In the genomic region with DNA sequence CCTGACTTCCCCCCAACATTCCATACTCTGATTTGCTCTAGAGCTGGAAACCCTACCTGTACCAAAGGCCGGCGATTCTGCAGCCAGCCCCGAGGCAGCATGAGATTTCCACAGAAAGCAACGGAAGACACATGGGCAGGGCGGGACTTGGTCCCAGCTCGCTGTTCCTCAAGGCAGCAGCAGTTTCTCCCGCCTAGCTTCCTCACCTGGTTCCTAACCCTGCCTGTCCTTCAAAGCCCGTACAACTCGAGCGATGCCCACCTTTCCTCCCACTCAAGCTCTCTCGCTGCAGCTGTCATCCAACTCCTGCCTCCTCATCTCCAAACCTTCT, we compare ENCODE assay signal across 8 mouse cellular contexts. TPM values are rescaled to one million over a fixed set of nuclear protein-coding genes. Genes with fewer than 3 reads are reported as not detected.
A peak's percentile ranks its signal among the peaks of the same experiment; 100 is the strongest.
DNase-seq lines count a peak whose midpoint lies in the region; ATAC-seq and TF ChIP-seq lines count a peak whose summit lies in the region.

No protein-coding gene starts in this region.

- H3K9me3 ChIP-seq in heart, postnatal 0 days (replicated peaks; ENCODE audit: control insufficient read depth, low read length), result no peaks in the 10 kb centered on the region
- H3K9me3 ChIP-seq in midbrain, postnatal 0 days (ENCODE audit: low read length), result no peaks in the 10 kb centered on the region

- no peaks in the 10 kb centered on the region for H3K27me3 ChIP-seq in heart, postnatal 0 days (ENCODE audit: control insufficient read depth, insufficient read depth, low read length)
- no peaks in the 10 kb centered on the region for H3K27me3 ChIP-seq in midbrain, postnatal 0 days (ENCODE audit: insufficient read depth, low read length)

- peak overlapping the region; percentile 83 for H3K4me2 ChIP-seq in heart, postnatal 0 days (ENCODE audit: low read depth, low read length)
- peak overlapping the region; percentile 86 for H3K4me2 ChIP-seq in midbrain, postnatal 0 days (ENCODE audit: low read depth, low read length, poor library complexity, severe bottlenecking)

- no peak for ATAC-seq in heart, postnatal 0 days (ENCODE audit: insufficient read depth, low read depth)
- ATAC-seq in midbrain, postnatal 0 days (ENCODE audit: low FRiP score), result no peak

- H3K4me1 ChIP-seq in brown adipose tissue, adult 24 weeks (ENCODE audit: control insufficient read depth, insufficient read depth, insufficient read length, low read length), result peaks cover 4% of the 10 kb centered on the region
- H3K4me1 ChIP-seq in heart, postnatal 0 days (ENCODE audit: control insufficient read depth, insufficient read depth), result peaks cover 17% of the 10 kb centered on the region; the same call in 1 of the 2 replicates
- H3K4me1 ChIP-seq in midbrain, postnatal 0 days (ENCODE audit: insufficient read depth, low read length), result peaks cover 20% of the 10 kb centered on the region

- DNase-seq in left cerebral cortex, adult 2 months (ENCODE audit: extremely low spot score in 1 of 2, low spot score in 2 of 2), result peak in 1 of 2 experiments; percentile 59
- DNase-seq in left cerebral cortex, postnatal 10 days (ENCODE audit: extremely low spot score in 1 of 2, low spot score in 2 of 2), result no peak
- no peak for DNase-seq in heart, postnatal 0 days (ENCODE audit: low spot score)
- DNase-seq in kidney, postnatal 36 days, result peak; percentile 32 to 53
- peak; percentile 21 for DNase-seq in midbrain, postnatal 0 days (ENCODE audit: low spot score)
- DNase-seq in frontal cortex, postnatal 14 days (ENCODE audit: low spot score in 2 of 2), result no peak
- no peak for DNase-seq in ovary, adult 18-20 months (ENCODE audit: low spot score)

- H3K4me3 ChIP-seq in left cerebral cortex, adult 2 months, result peak overlapping the region; percentile 91
- peak overlapping the region; percentile 93 for H3K4me3 ChIP-seq in brown adipose tissue, adult 24 weeks (ENCODE audit: insufficient read depth, low read depth, low read length)
- H3K4me3 ChIP-seq in heart, postnatal 0 days (ENCODE audit: low read depth, low read length), result peak overlapping the region; percentile 99
- H3K4me3 ChIP-seq in midbrain, postnatal 0 days (ENCODE audit: low read depth, low read length), result peak overlapping the region; percentile 100

- H3K36me3 ChIP-seq in heart, postnatal 0 days (replicated peaks; ENCODE audit: control insufficient read depth, insufficient read depth, low read length), result peaks cover 22% of the 10 kb centered on the region
- peaks cover 18% of the 10 kb centered on the region for H3K36me3 ChIP-seq in midbrain, postnatal 0 days (ENCODE audit: insufficient read depth, low read length)

- peak overlapping the region; percentile 100 for H3K9ac ChIP-seq in heart, postnatal 0 days (replicated peaks; ENCODE audit: low read depth, low read length)
- peak overlapping the region; percentile 99 for H3K9ac ChIP-seq in midbrain, postnatal 0 days (replicated peaks; ENCODE audit: low read length, poor library complexity, severe bottlenecking)

- 0% methylated on average over 11 of the region's 11 CpGs for WGBS in heart, postnatal 0 days
- WGBS in midbrain, postnatal 0 days, result under 1% methylated on average over 11 of the region's 11 CpGs

- H3K27ac ChIP-seq in left cerebral cortex, adult 2 months, result peak overlapping the region; percentile 97
- peak overlapping the region; percentile 28 for H3K27ac ChIP-seq in brown adipose tissue, adult 24 weeks (replicated peaks; ENCODE audit: low read depth, low read length)
- peak overlapping the region; percentile 99 for H3K27ac ChIP-seq in heart, postnatal 0 days (ENCODE audit: low read depth)
- H3K27ac ChIP-seq in midbrain, postnatal 0 days (ENCODE audit: low read depth, low read length), result peak overlapping the region; percentile 91

- TF ChIP-seq CTCF in left cerebral cortex, adult 2 months (IDR thresholded peaks at IDR 0.05), result no peak
- TF ChIP-seq CTCF in heart, postnatal 0 days (IDR thresholded peaks at IDR 0.05; ENCODE audit: low read depth), result no peak
- TF ChIP-seq CTCF in midbrain, postnatal 0 days (IDR thresholded peaks at IDR 0.05), result no peak

- no peak for TF ChIP-seq EP300 in heart, postnatal 0 days (IDR thresholded peaks at IDR 0.05; ENCODE audit: low read depth)

- intact Hi-C loops in left cerebral cortex, adult 2 months (cut with DNase I), result loop anchor here (5.0 to 10.0 kb wide), 2 partner anchors 90 to 148 kb away; a partner anchor contains a TSS
- intact Hi-C loops in left cerebral cortex, postnatal 10 days (cut with DNase I), result loop anchor here (5.0 kb wide), 1 partner anchor 93 kb away; a partner anchor contains a TSS

RNA-seq across cellular contexts. Expression of a gene that starts 1.4 kb away (rescaled TPM):
- total RNA-seq in left cerebral cortex, adult 2 months (2021), result 10 to 100 TPM; 57.0 to 74.2 TPM
- 10 to 100 TPM; 39.9 to 44.9 TPM for total RNA-seq in left cerebral cortex, postnatal 10 days (2021)
- 17.6 and 19.1 TPM in 2 replicates for polyA plus RNA-seq in brown adipose tissue, adult 24 weeks (2012; ENCODE audit: insufficient read depth, insufficient read length, missing spikeins)
- total RNA-seq in heart, postnatal 0 days (2014; rRNA removed; ENCODE audit: low replicate concordance), result 192 and 271 TPM in 2 replicates
- polyA plus RNA-seq in heart, postnatal 0 days (2015; fragmentation: Nextera tagmentation; extraction: Ambion mirVana), result 6.4 and 8.8 TPM in 2 replicates
- total RNA-seq in midbrain, postnatal 0 days (2014; rRNA removed), result 45.8 and 69.0 TPM in 2 replicates
- 2.6 and 3.3 TPM in 2 replicates for polyA plus RNA-seq in midbrain, postnatal 0 days (2015; fragmentation: Nextera tagmentation; extraction: Ambion mirVana)

RNA-seq across cellular contexts. Expression of a gene that starts 8.4 kb away (rescaled TPM):
- total RNA-seq in left cerebral cortex, adult 2 months (2021), result 10 to 100 TPM; 66.6 to 70.1 TPM
- total RNA-seq in left cerebral cortex, postnatal 10 days (2021), result 10 to 100 TPM; 41.7 to 43.5 TPM
- polyA plus RNA-seq in brown adipose tissue, adult 24 weeks (2012; ENCODE audit: insufficient read depth, insufficient read length, missing spikeins), result 11.6 and 14.5 TPM in 2 replicates
- 12.7 and 20.3 TPM in 2 replicates for total RNA-seq in heart, postnatal 0 days (2014; rRNA removed; ENCODE audit: low replicate concordance)
- polyA plus RNA-seq in heart, postnatal 0 days (2015; fragmentation: Nextera tagmentation; extraction: Ambion mirVana), result 4.9 and 6.1 TPM in 2 replicates
- 53.8 and 70.9 TPM in 2 replicates for total RNA-seq in midbrain, postnatal 0 days (2014; rRNA removed)
- 13.6 and 16.7 TPM in 2 replicates for polyA plus RNA-seq in midbrain, postnatal 0 days (2015; fragmentation: Nextera tagmentation; extraction: Ambion mirVana)

RNA-seq across cellular contexts. Expression of a gene that starts 58.1 kb away (rescaled TPM):
- total RNA-seq in left cerebral cortex, adult 2 months (2021), result 1 to 10 TPM; 4.2 to 5.0 TPM
- 1 to 10 TPM; 6.0 to 6.2 TPM for total RNA-seq in left cerebral cortex, postnatal 10 days (2021)
- polyA plus RNA-seq in brown adipose tissue, adult 24 weeks (2012; ENCODE audit: insufficient read depth, insufficient read length, missing spikeins), result 0.87 TPM in 1 of 2 replicates, not detected in the other
- total RNA-seq in heart, postnatal 0 days (2014; rRNA removed; ENCODE audit: low replicate concordance), result 7.0 and 16.0 TPM in 2 replicates
- polyA plus RNA-seq in heart, postnatal 0 days (2015; fragmentation: Nextera tagmentation; extraction: Ambion mirVana), result 9.1 and 10.0 TPM in 2 replicates
- 4.0 and 4.1 TPM in 2 replicates for total RNA-seq in midbrain, postnatal 0 days (2014; rRNA removed)
- 10.2 and 10.4 TPM in 2 replicates for polyA plus RNA-seq in midbrain, postnatal 0 days (2015; fragmentation: Nextera tagmentation; extraction: Ambion mirVana)

Comparison
In these comparisons a context has a peak if more than half of its experiments do, and no peak if none do; other contexts are left out.
1. DNase-seq: peak in kidney, postnatal 36 days (2 of 2) and midbrain, postnatal 0 days (single experiment); none in left cerebral cortex, postnatal 10 days (0 of 2), heart, postnatal 0 days (single experiment), frontal cortex, postnatal 14 days (0 of 2) and ovary, adult 18-20 months (single experiment).
2. H3K27ac ChIP-seq: peak in every context shown above with its lines; median percentile 99 in heart, postnatal 0 days; 97 in left cerebral cortex, adult 2 months; 91 in midbrain, postnatal 0 days; 28 in brown adipose tissue, adult 24 weeks.
3. Peak in every context shown above with its lines, with median percentiles within 50 percentile points of each other: H3K4me3 ChIP-seq.